ENCODE assay signal across 18 mouse cellular contexts in the genomic region with DNA sequence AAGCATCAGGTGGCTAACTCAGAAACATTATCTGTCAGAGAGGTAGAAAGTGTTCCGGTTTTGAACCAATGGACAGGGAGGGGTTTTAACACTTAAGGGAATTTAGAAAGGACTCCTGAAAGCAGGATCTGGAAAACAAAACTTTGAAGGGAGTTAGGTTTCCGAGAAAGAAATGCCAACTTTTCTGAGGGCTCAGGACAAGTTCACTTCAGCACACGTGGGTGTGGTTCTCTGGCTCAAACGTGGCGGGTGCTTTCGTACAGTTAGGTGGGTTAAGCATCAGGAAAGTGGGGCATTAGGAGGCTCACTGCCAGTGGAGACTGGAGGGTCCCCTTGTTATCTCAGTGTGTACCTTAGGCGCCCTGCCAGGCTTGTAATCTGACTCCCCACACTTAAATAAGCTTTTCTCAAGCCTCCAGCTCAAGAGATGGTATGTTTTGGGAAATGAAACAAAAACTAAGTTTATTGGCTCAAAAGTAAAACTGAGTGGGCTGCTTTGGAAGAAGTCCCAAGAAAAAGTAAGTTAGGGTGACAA. TPM values are rescaled to one million over a fixed set of nuclear protein-coding genes. Genes with fewer than 3 reads are reported as not detected.
DNase-seq lines count a peak whose midpoint lies in the region; ATAC-seq and TF ChIP-seq lines count a peak whose summit lies in the region.
"Had no signal": no experiment of that assay in that cellular context is flagged by ENCODE, and none has a peak within 500 bp of the region (broad histone marks: within the 10 kb centered on the region; RNA-seq: fewer than 3 reads in every experiment).

No protein-coding gene starts in this region.

- no peak overlapping the region for H3K9ac ChIP-seq in heart, embryonic 15.5 days
- H3K9ac ChIP-seq in lung, postnatal 0 days (replicated peaks; ENCODE audit: low read depth): no peak overlapping the region
- H3K9ac ChIP-seq in limb, embryonic 13.5 days: no peak overlapping the region
- H3K9ac ChIP-seq: liver, embryonic 14.5 days; midbrain, embryonic 13.5 days; neural tube, embryonic 12.5 days had no signal

- peaks cover 24% of the 10 kb centered on the region for H3K27me3 ChIP-seq in heart, embryonic 15.5 days
- H3K27me3 ChIP-seq in lung, postnatal 0 days (replicated peaks; ENCODE audit: insufficient read depth, low read length): peaks cover 6% of the 10 kb centered on the region; the same call in 1 of the 2 replicates
- peaks cover 90% of the 10 kb centered on the region for H3K27me3 ChIP-seq in embryonic facial prominence, embryonic 10.5 days (replicated peaks; ENCODE audit: low read depth, poor library complexity, severe bottlenecking)
- H3K27me3 ChIP-seq in limb, embryonic 13.5 days: peaks cover 52% of the 10 kb centered on the region

- ATAC-seq in heart, embryonic 15.5 days (replicated peaks; ENCODE audit: insufficient number of reproducible peaks, insufficient read depth, low FRiP score, low read depth): no peak
- no peak for ATAC-seq in lung, postnatal 0 days
- ATAC-seq in limb, embryonic 13.5 days (ENCODE audit: low FRiP score, low read depth): no peak
- ATAC-seq: intestine, postnatal 0 days had no signal

- H3K4me3 ChIP-seq in heart, embryonic 15.5 days: 0 out of 2 replicates have a peak overlapping the region, but pooled peaks have one; percentile 5
- no peak overlapping the region for H3K4me3 ChIP-seq in lung, postnatal 0 days (ENCODE audit: low read depth, low read length)
- no peak overlapping the region; the same call in 1 of the 2 replicates for H3K4me3 ChIP-seq in embryonic facial prominence, embryonic 10.5 days
- peak overlapping the region; percentile 7; the same call in 1 of the 2 replicates for H3K4me3 ChIP-seq in limb, embryonic 13.5 days
- H3K4me3 ChIP-seq: erythroblast, embryonic 14.5 days; midbrain, embryonic 13.5 days; neural tube, embryonic 12.5 days had no signal

- no peak for DNase-seq in heart, postnatal 25 days (ENCODE audit: low spot score)
- DNase-seq in lung, postnatal 0 days (ENCODE audit: low spot score): no peak
- DNase-seq in lung, adult 18-20 months: no peak
- peak; percentile 19 for DNase-seq in embryonic facial prominence, embryonic 10.5 days (ENCODE audit: low spot score)
- DNase-seq in urinary bladder, postnatal 25 days (ENCODE audit: low spot score): no peak
- DNase-seq: adrenal gland, adult 8-10 months; cerebellum, postnatal 14 days; spleen, adult 18-20 months had no signal

- intact Hi-C loops in heart, postnatal 25 days (cut with DNase I): no loop called here

- no peak for TF ChIP-seq CTCF in lung, postnatal 0 days (IDR thresholded peaks at IDR 0.05)

- H3K4me2 ChIP-seq in heart, embryonic 15.5 days: peak overlapping the region; percentile 44
- peak overlapping the region; percentile 17 for H3K4me2 ChIP-seq in lung, postnatal 0 days (replicated peaks; ENCODE audit: low read depth, low read length)
- H3K4me2 ChIP-seq in limb, embryonic 13.5 days (replicated peaks): peak overlapping the region; percentile 46
- H3K4me2 ChIP-seq: neural tube, embryonic 12.5 days had no signal

- H3K36me3 ChIP-seq in heart, embryonic 15.5 days: no peaks in the 10 kb centered on the region
- H3K36me3 ChIP-seq in lung, postnatal 0 days (ENCODE audit: insufficient read depth, low read length): no peaks in the 10 kb centered on the region
- no peaks in the 10 kb centered on the region for H3K36me3 ChIP-seq in embryonic facial prominence, embryonic 10.5 days (replicated peaks)
- H3K36me3 ChIP-seq in limb, embryonic 13.5 days: no peaks in the 10 kb centered on the region
- H3K36me3 ChIP-seq: midbrain, embryonic 13.5 days; neural tube, embryonic 12.5 days had no signal

- H3K4me1 ChIP-seq in heart, embryonic 15.5 days (replicated peaks): peaks cover 11% of the 10 kb centered on the region
- no peaks in the 10 kb centered on the region for H3K4me1 ChIP-seq in lung, postnatal 0 days (ENCODE audit: insufficient read depth, low read depth, low read length)
- peaks cover 16% of the 10 kb centered on the region for H3K4me1 ChIP-seq in embryonic facial prominence, embryonic 10.5 days
- peaks cover 18% of the 10 kb centered on the region for H3K4me1 ChIP-seq in limb, embryonic 13.5 days
- H3K4me1 ChIP-seq: neural tube, embryonic 12.5 days had no signal

- no peak for TF ChIP-seq EP300 in lung, postnatal 0 days (IDR thresholded peaks at IDR 0.05)

- no peaks in the 10 kb centered on the region for H3K9me3 ChIP-seq in heart, embryonic 15.5 days (replicated peaks)
- no peaks in the 10 kb centered on the region for H3K9me3 ChIP-seq in lung, postnatal 0 days (ENCODE audit: low read length)
- no peaks in the 10 kb centered on the region for H3K9me3 ChIP-seq in embryonic facial prominence, embryonic 10.5 days
- H3K9me3 ChIP-seq in limb, embryonic 13.5 days: no peaks in the 10 kb centered on the region
- H3K9me3 ChIP-seq: midbrain, embryonic 13.5 days; neural tube, embryonic 12.5 days had no signal

- WGBS in heart, embryonic 15.5 days: 13% methylated on average over 7 of the region's 7 CpGs
- 4% methylated on average over 7 of the region's 7 CpGs for whole genome bisulfite sequencing in lung, postnatal 0 days
- WGBS in embryonic facial prominence, embryonic 10.5 days: 11% methylated on average over 7 of the region's 7 CpGs
- WGBS in limb, embryonic 13.5 days: 4% methylated on average over 7 of the region's 7 CpGs

- H3K27ac ChIP-seq in heart, embryonic 15.5 days: no peak overlapping the region
- no peak overlapping the region for H3K27ac ChIP-seq in lung, postnatal 0 days (ENCODE audit: low read length)
- no peak overlapping the region for H3K27ac ChIP-seq in embryonic facial prominence, embryonic 10.5 days (replicated peaks)
- no peak overlapping the region for H3K27ac ChIP-seq in limb, embryonic 13.5 days
- H3K27ac ChIP-seq: liver, embryonic 14.5 days; midbrain, embryonic 13.5 days; neural tube, embryonic 12.5 days had no signal

RNA-seq across cellular contexts. Expression of a gene that starts 25.9 kb away (rescaled TPM):
- not detected in 2 replicates for polyA plus RNA-seq in heart, embryonic 15.5 days (2015; fragmentation: Nextera tagmentation; extraction: Ambion mirVana)
- total RNA-seq in heart, postnatal 25 days (2021): not detected
- polyA plus RNA-seq in lung, postnatal 0 days (2015; fragmentation: Nextera tagmentation; extraction: Ambion mirVana): not detected in 2 replicates
- polyA plus RNA-seq in embryonic facial prominence, embryonic 10.5 days (2016; fragmentation: Nextera tagmentation; extraction: Ambion mirVana): 5.1 and 22.0 TPM in 2 replicates
- polyA plus RNA-seq in limb, embryonic 13.5 days (2015; fragmentation: Nextera tagmentation; extraction: Ambion mirVana): 1.9 and 2.4 TPM in 2 replicates
- total RNA-seq: adrenal gland, adult 8-10 months; hematopoietic stem cell, adult 5-6 weeks; layer of hippocampus, adult 18-20 months had no signal
- polyA plus RNA-seq: erythroblast, embryonic 14.5 days; intestine, postnatal 0 days; liver, embryonic 14.5 days; urinary bladder, adult 2 months had no signal

Comparison
In these comparisons a context has a peak if more than half of its experiments do, and no peak if none do; other contexts are left out.
1. H3K4me3 ChIP-seq: peak in heart, embryonic 15.5 days (single experiment) and limb, embryonic 13.5 days (single experiment); none in lung, postnatal 0 days (single experiment) and embryonic facial prominence, embryonic 10.5 days (single experiment).
2. Peak in every context shown above with its lines, with median percentiles within 50 percentile points of each other: H3K4me2 ChIP-seq.